Mouse (Mus musculus) mesoderm, embryonic 11.5 days (tissue): ENCODE data around the gene Orai1.
A peak's percentile ranks its signal among the peaks of the same experiment; 100 is the strongest.

Source experiments
- DNase-seq: peaks from one replicate; pipeline ENCODE4 v3.0.0-alpha.2; 2012; ENCODE audit warnings: low read depth, low spot score

The Orai1 gene

GRCm38 (mm10) chr5:123067395-123067995 is 52.6 kb downstream of the Orai1 start:
- DNase-seq, result peak; percentile 64

GRCm38 (mm10) chr5:123068115-123068514 is 53.2 kb downstream of the Orai1 start, which contains the start of gene Tmem120b:
Tmem120b (plus strand) TSS chr5:123068415.
- DNase-seq, result no peak

GRCm38 (mm10) chr5:123068714-123069113 is 53.8 kb downstream of the Orai1 start:
- no peak for DNase-seq

GRCm38 (mm10) chr5:123075576-123076418 is 60.9 kb downstream of the Orai1 start:
- DNase-seq, result peak; percentile 92

- DNase-seq, result peak; percentile 44
Observed at GRCm38 (mm10) chr5:123076419-123077281, 61.8 kb downstream of the Orai1 start.

GRCm38 (mm10) chr5:123079568-123079967 is 64.7 kb downstream of the Orai1 start:
- no peak for DNase-seq

- DNase-seq, result peak; percentile 43
Observed at GRCm38 (mm10) chr5:123080041-123080440, 65.2 kb downstream of the Orai1 start.
